ENCODE assay signal across 29 mouse cellular contexts in the genomic region with DNA sequence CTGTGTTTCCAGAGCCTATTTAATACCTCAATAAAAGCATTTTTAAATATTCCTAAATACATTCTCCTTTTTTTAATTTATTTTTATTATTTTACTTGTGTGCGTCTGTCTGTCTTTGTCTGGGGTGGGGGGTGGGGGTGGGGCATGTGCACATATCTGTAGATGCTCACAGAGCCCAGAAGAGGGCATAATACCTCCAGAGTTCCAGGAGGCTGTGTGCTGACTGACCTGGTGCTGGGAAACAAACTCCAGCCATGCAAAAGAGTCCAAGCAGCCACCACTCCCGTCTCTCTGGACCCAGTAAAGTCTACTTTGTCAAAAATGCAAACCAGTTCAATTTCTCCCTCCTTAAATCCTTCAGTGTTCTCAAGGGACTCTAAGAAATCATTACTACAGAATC. TPM values are rescaled to one million over a fixed set of nuclear protein-coding genes. Genes with fewer than 3 reads are reported as not detected.
DNase-seq lines count a peak whose midpoint lies in the region; ATAC-seq and TF ChIP-seq lines count a peak whose summit lies in the region.
"Had no signal": no experiment of that assay in that cellular context is flagged by ENCODE, and none has a peak within 500 bp of the region (broad histone marks: within the 10 kb centered on the region; RNA-seq: fewer than 3 reads in every experiment).

No protein-coding gene starts in this region.

- H3K9me3 ChIP-seq in intestine, postnatal 0 days (ENCODE audit: control insufficient read depth): no peaks in the 10 kb centered on the region
- no peaks in the 10 kb centered on the region for H3K9me3 ChIP-seq in intestine, embryonic 15.5 days
- H3K9me3 ChIP-seq in ES-Bruce4 (replicated peaks; ENCODE audit: control insufficient read depth, insufficient read depth, low read length, poor library complexity, severe bottlenecking): no peaks in the 10 kb centered on the region
- H3K9me3 ChIP-seq: forebrain, embryonic 13.5 days; hindbrain, embryonic 10.5 days; hindbrain, embryonic 15.5 days; limb, embryonic 10.5 days; limb, embryonic 15.5 days; lung, embryonic 15.5 days; neural tube, embryonic 12.5 days had no signal

- no peaks in the 10 kb centered on the region for H3K27me3 ChIP-seq in intestine, postnatal 0 days (replicated peaks; ENCODE audit: control insufficient read depth, insufficient read depth, low read length)
- H3K27me3 ChIP-seq in intestine, embryonic 15.5 days (replicated peaks): no peaks in the 10 kb centered on the region
- no peaks in the 10 kb centered on the region for H3K27me3 ChIP-seq in ES-Bruce4 (ENCODE audit: control insufficient read depth, insufficient read depth, low read length, poor library complexity, severe bottlenecking)
- H3K27me3 ChIP-seq: forebrain, embryonic 13.5 days; hindbrain, embryonic 15.5 days; limb, embryonic 15.5 days; lung, embryonic 15.5 days; neural tube, embryonic 12.5 days had no signal

- no peak for TF ChIP-seq EP300 in ES-Bruce4 (IDR thresholded peaks at IDR 0.05; ENCODE audit: insufficient read depth, low read depth, low read length)

- no peak for TF ChIP-seq POLR2A in ES-Bruce4 (IDR thresholded peaks at IDR 0.05; ENCODE audit: insufficient read depth, low read length)
- no peak for TF ChIP-seq POLR2A in bone marrow macrophage, adult 2 months (IDR thresholded peaks at IDR 0.05; ENCODE audit: borderline replicate concordance, low read depth, low read length)

- no peak for ATAC-seq in intestine, postnatal 0 days
- ATAC-seq in intestine, embryonic 15.5 days: no peak
- ATAC-seq: activated CD4-positive, CD25-positive, alpha-beta regulatory T cell, adult 4 months; forebrain, embryonic 13.5 days; inflammation-experienced regulatory T-cells, adult 6 months had no signal

- no peaks in the 10 kb centered on the region for H3K4me1 ChIP-seq in intestine, postnatal 0 days (replicated peaks; ENCODE audit: control insufficient read depth, insufficient read depth, low read length)
- peaks cover 6% of the 10 kb centered on the region; the same call in 1 of the 2 replicates for H3K4me1 ChIP-seq in intestine, embryonic 15.5 days (replicated peaks)
- no peaks in the 10 kb centered on the region for H3K4me1 ChIP-seq in ES-Bruce4 (ENCODE audit: control insufficient read depth, insufficient read depth, low read length)
- H3K4me1 ChIP-seq in bone marrow macrophage, adult 2 months (ENCODE audit: control insufficient read depth, insufficient read depth, low read length): peaks cover 31% of the 10 kb centered on the region
- H3K4me1 ChIP-seq: hindbrain, embryonic 15.5 days; lung, embryonic 15.5 days had no signal

- H3K9ac ChIP-seq in intestine, postnatal 0 days (ENCODE audit: low read depth, low read length): no peak overlapping the region
- H3K9ac ChIP-seq in intestine, embryonic 15.5 days: no peak overlapping the region
- no peak overlapping the region for H3K9ac ChIP-seq in ES-Bruce4 (ENCODE audit: low read depth, poor library complexity, severe bottlenecking)
- H3K9ac ChIP-seq: forebrain, embryonic 13.5 days; hindbrain, embryonic 15.5 days; limb, embryonic 15.5 days; lung, embryonic 15.5 days; neural tube, embryonic 12.5 days had no signal

- DNase-seq in 416B (ENCODE audit: low read depth): peak; percentile 30
- DNase-seq in gastrocnemius, adult 18-20 months (ENCODE audit: low spot score): no peak
- no peak for DNase-seq in ovary, postnatal 36 days (ENCODE audit: low spot score)
- DNase-seq: adrenal gland, adult 2 months; B cell, adult 2 months; cerebellum, adult 8-10 months; cerebellum, postnatal 25 days; gastrocnemius, postnatal 25 days; heart, postnatal 14 days; kidney, adult 8-10 months; layer of hippocampus, postnatal 36 days; right cerebral cortex, postnatal 4 days had no signal

- no peak overlapping the region for H3K4me2 ChIP-seq in intestine, postnatal 0 days (replicated peaks; ENCODE audit: low read depth)
- no peak overlapping the region for H3K4me2 ChIP-seq in intestine, embryonic 15.5 days (replicated peaks)
- H3K4me2 ChIP-seq: forebrain, embryonic 13.5 days; hindbrain, embryonic 15.5 days; limb, embryonic 15.5 days; lung, embryonic 15.5 days; midbrain, embryonic 11.5 days; neural tube, embryonic 12.5 days had no signal

- no peak overlapping the region for H3K27ac ChIP-seq in intestine, postnatal 0 days (ENCODE audit: low read depth, low read length)
- no peak overlapping the region for H3K27ac ChIP-seq in intestine, embryonic 15.5 days
- no peak overlapping the region for H3K27ac ChIP-seq in ES-Bruce4 (ENCODE audit: insufficient read depth, low read length)
- peak overlapping the region; percentile 97; the same call in 1 of the 2 replicates for H3K27ac ChIP-seq in bone marrow macrophage, adult 2 months (ENCODE audit: insufficient read depth, low read depth, low read length)
- H3K27ac ChIP-seq: forebrain, embryonic 13.5 days; hindbrain, embryonic 10.5 days; hindbrain, embryonic 15.5 days; kidney, postnatal 0 days; limb, embryonic 10.5 days; limb, embryonic 15.5 days; lung, embryonic 15.5 days; neural tube, embryonic 12.5 days had no signal

- H3K36me3 ChIP-seq in intestine, postnatal 0 days (ENCODE audit: control insufficient read depth, insufficient read depth): no peaks in the 10 kb centered on the region
- H3K36me3 ChIP-seq in intestine, embryonic 15.5 days: no peaks in the 10 kb centered on the region
- no peaks in the 10 kb centered on the region for H3K36me3 ChIP-seq in ES-Bruce4 (ENCODE audit: control insufficient read depth, insufficient read depth, low read length, poor library complexity, severe bottlenecking)
- H3K36me3 ChIP-seq: hindbrain, embryonic 10.5 days; hindbrain, embryonic 15.5 days; limb, embryonic 10.5 days; limb, embryonic 15.5 days; lung, embryonic 15.5 days; neural tube, embryonic 12.5 days had no signal

- no peak overlapping the region for H3K4me3 ChIP-seq in intestine, postnatal 0 days (ENCODE audit: low read depth, low read length)
- no peak overlapping the region for H3K4me3 ChIP-seq in intestine, embryonic 15.5 days (replicated peaks)
- H3K4me3 ChIP-seq in ES-Bruce4 (ENCODE audit: low read depth, low read length): no peak overlapping the region
- H3K4me3 ChIP-seq in bone marrow macrophage, adult 2 months (ENCODE audit: insufficient read depth, low read length): no peak overlapping the region
- H3K4me3 ChIP-seq: forebrain, embryonic 13.5 days; hindbrain, embryonic 10.5 days; hindbrain, embryonic 15.5 days; limb, embryonic 10.5 days; limb, embryonic 15.5 days; lung, embryonic 15.5 days; myocyte; neural tube, embryonic 12.5 days had no signal

- TF ChIP-seq CTCF in intestine, postnatal 0 days (IDR thresholded peaks at IDR 0.05; ENCODE audit: low read depth): 0 out of 2 replicates have a peak, but pooled peaks have one; percentile 14
- peak; percentile 71 for TF ChIP-seq CTCF in ES-Bruce4 (IDR thresholded peaks at IDR 0.05; ENCODE audit: low read depth, low read length)
- TF ChIP-seq CTCF in bone marrow macrophage, adult 2 months (IDR thresholded peaks at IDR 0.05; ENCODE audit: low read depth, low read length): no peak

- WGBS in intestine, postnatal 0 days: 65% methylated on average over 2 of the region's 2 CpGs
- 69% methylated on average over 2 of the region's 2 CpGs for WGBS in intestine, embryonic 15.5 days

RNA-seq across cellular contexts. Expression of gene Ube2q1, which starts 21.2 kb away (rescaled TPM):
- polyA plus RNA-seq in intestine, postnatal 0 days (2015; fragmentation: Nextera tagmentation; extraction: Ambion mirVana): 22.1 and 23.7 TPM in 2 replicates
- 12.3 and 14.3 TPM in 2 replicates for polyA plus RNA-seq in intestine, embryonic 15.5 days (2015; fragmentation: Nextera tagmentation; extraction: Ambion mirVana)
- polyA plus RNA-seq in ES-Bruce4 (2011; ENCODE audit: insufficient read depth, insufficient read length, low read depth, missing spikeins): 86.8 and 104 TPM in 2 replicates
- 139 and 145 TPM in 2 replicates for polyA plus RNA-seq in bone marrow macrophage, adult 2 months (2012; ENCODE audit: insufficient read depth, insufficient read length, missing spikeins)
- total RNA-seq in gastrocnemius, adult 18-20 months (2021): 10 to 100 TPM; 13.1 to 14.0 TPM

RNA-seq across cellular contexts. Expression of gene Chrnb2, which starts 30.2 kb away (rescaled TPM):
- 0.95 and 1.0 TPM in 2 replicates for polyA plus RNA-seq in intestine, postnatal 0 days (2015; fragmentation: Nextera tagmentation; extraction: Ambion mirVana)
- polyA plus RNA-seq in intestine, embryonic 15.5 days (2015; fragmentation: Nextera tagmentation; extraction: Ambion mirVana): 1.6 and 1.7 TPM in 2 replicates
- 0.67 and 0.68 TPM in 2 replicates for polyA plus RNA-seq in ES-Bruce4 (2011; ENCODE audit: insufficient read depth, insufficient read length, low read depth, missing spikeins)
- polyA plus RNA-seq in bone marrow macrophage, adult 2 months (2012; ENCODE audit: insufficient read depth, insufficient read length, missing spikeins): 0.41 and 0.52 TPM in 2 replicates
- under 1 TPM; 0.09 to 0.16 TPM for total RNA-seq in gastrocnemius, adult 18-20 months (2021)

RNA-seq across cellular contexts. Expression of gene She, which starts 36.6 kb away (rescaled TPM):
- 1.6 and 1.8 TPM in 2 replicates for polyA plus RNA-seq in intestine, postnatal 0 days (2015; fragmentation: Nextera tagmentation; extraction: Ambion mirVana)
- polyA plus RNA-seq in intestine, embryonic 15.5 days (2015; fragmentation: Nextera tagmentation; extraction: Ambion mirVana): 3.7 and 3.8 TPM in 2 replicates
- polyA plus RNA-seq in ES-Bruce4 (2011; ENCODE audit: insufficient read depth, insufficient read length, low read depth, missing spikeins): 4.2 and 4.4 TPM in 2 replicates
- polyA plus RNA-seq in bone marrow macrophage, adult 2 months (2012; ENCODE audit: insufficient read depth, insufficient read length, missing spikeins): not detected in 2 replicates
- 1 to 10 TPM; 2.8 to 4.8 TPM for total RNA-seq in gastrocnemius, adult 18-20 months (2021)
- total RNA-seq: megakaryocyte, adult 5-6 weeks had no signal
- polyA plus RNA-seq: myocyte had no signal
